Mouse (Mus musculus) large intestine, adult 2 months (tissue): Measurements from ENCODE around the gene Necab2. TPM values are rescaled to one million over a fixed set of nuclear protein-coding genes. Genes with fewer than 3 reads are reported as not detected.
A peak's percentile ranks its signal among the peaks of the same experiment; 100 is the strongest.

Experiments
- DNase-seq: peaks from one replicate; pipeline ENCODE4 v3.0.0-alpha.2; 2012; ENCODE audit warnings: low read depth, low spot score
- WGBS: fragments of 180-500 bp; shearing (Covaris S2); methylation state at CpG from one replicate; pipeline ENCODE4 v1.1.7; 2018; 5-methylcytosine and 5-hydroxymethylcytosine counted together
- polyA plus RNA-seq: library from polyadenylated mRNA; depleted of rRNA; stranded (reverse); fragments of >200 nt; gene quantifications from 2 replicates; pipeline ENCODE4 v1.2.3, GENCODE M21; 2012

Necab2 gene
- polyA plus RNA-seq, 1 experiment = 0.90 TPM

DNA sequence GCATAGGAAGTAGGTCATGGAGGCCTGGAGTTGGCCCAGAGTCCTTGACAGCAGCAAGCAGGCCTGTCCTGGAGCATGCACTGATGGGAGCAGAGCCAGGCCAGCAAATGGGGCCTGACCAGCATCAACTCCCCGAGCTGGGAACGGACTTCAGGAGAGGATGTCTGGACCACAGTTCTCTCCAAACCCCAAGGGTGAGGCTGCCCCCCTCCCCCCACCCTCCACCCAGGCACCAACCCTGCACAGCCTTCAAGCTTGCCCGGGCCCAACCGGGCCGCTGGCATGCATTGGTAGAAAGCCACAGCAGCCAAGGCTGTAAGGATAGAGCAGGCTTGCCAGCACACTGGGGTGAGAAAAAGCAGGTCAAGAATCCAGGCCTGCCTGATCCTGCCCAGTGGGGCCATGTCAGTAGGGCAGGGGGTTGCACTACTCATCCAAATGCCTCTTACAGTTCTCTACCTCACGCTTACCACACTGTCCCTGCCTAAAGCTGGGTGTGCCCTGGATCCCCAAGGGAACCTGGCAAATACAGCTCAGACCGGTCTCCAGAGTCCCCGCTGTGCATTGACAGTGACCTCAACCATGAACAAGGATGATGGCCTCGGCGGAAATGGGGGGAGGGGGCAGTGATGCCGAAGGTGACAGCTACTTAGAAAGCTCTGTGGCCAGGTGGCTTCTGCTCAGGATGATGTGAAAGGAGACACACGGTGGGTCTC is 18.7 kb upstream of the Necab2 start:
- 70% methylated on average over 12 of the region's 12 CpGs for WGBS
- no peak for DNase-seq

- DNase-seq = no peak
- WGBS = 58% methylated on average over 7 of the region's 7 CpGs
Measured at GRCm38 (mm10) chr8:119428350-119428740, 18.2 kb upstream of the Necab2 start.

DNA sequence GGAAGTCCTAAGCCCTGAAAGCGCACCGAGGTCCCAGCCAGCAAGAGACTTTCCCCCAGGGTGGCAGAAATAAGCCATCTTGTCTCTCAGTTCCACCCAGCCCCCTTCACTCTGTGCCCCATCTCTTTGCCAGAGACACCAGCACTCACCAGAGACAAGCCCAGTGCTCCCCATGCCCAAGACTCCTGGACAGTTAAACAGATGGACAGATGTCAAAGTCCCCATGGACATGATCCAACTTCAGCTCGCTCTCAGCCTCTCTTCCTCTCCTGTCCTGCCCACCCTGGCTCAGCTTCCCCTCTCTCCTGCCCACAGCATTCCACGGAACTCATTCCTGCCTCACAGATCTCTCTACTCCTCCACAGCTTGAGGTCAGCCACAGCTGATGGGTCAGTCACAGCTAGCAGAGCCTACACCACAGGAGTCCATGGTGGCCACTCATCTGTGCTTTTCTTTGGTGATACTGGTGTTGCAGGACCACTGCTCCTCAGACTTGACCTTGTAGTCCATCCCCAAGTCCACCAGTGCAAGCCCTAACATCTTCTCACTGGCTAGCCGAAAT is 17.7 kb upstream of the Necab2 start:
- DNase-seq = no peak
- WGBS = 57% methylated on average over 5 of the region's 5 CpGs

GRCm38 (mm10) chr8:119429552-119429951 is 17.0 kb upstream of the Necab2 start:
- WGBS = 35% methylated on average over 3 of the region's 3 CpGs
- DNase-seq = no peak

GRCm38 (mm10) chr8:119430250-119430649 is 16.3 kb upstream of the Necab2 start:
- no peak for DNase-seq
- WGBS = 56% methylated on average over 8 of the region's 8 CpGs

- 86% methylated on average over 7 of the region's 7 CpGs for WGBS
- no peak for DNase-seq
Measured at GRCm38 (mm10) chr8:119430690-119431089, 15.8 kb upstream of the Necab2 start.

DNA sequence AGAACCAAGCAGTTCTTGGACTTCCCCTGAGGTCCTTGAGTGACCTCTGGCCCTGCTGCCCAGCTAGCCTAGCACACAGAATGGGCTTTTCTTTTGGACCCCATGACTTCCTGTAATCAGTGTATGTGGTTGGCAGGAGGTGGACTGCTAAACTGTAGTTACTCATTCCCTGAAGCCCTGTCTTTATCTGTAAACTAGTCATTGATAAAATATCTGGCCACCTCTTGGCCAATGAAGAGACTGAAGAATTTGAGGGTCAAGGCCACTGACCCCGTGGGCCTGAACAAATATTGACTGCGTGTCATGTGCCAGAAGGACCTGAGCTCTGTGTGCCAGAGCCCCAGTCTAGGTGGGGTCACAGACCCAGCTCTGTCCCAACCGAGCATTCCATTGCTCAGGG is 14.1 kb upstream of the Necab2 start:
- 61% methylated on average over 3 of the region's 3 CpGs for WGBS
- no peak for DNase-seq

DNA sequence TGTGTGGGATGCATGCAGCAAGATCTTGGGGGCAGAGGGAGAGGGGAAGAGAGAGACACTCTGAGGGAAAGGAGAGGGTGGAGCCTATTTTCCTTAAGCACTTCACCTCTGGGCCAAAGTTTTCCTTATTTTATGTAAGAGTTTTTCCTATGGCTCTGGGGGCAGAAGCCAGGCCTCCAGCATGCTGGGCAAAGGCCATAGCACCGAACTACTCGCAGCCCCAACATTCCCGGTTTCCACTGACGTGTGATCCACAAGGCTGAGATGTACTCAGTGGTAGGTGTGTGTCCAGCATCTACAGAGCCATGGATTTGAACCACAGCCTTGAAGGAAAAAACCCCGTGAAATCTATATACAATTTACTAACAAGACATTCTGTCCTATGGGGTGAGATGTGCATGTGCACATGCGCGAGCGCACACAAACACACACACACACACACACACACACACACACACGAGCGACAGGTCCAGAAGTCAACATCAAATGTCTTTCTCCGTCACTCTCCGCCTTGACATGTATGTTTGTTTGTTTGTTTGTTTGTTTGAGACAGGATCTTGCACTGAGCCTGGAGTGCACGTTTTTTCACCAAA is 12.8 kb upstream of the Necab2 start, which contains the start of gene Osgin1:
Osgin1 (plus strand) TSS at position 543 of the 593 bp plus-strand sequence.
- DNase-seq = no peak
- WGBS = 91% methylated on average over 13 of the region's 13 CpGs

GRCm38 (mm10) chr8:119434569-119434968 is 11.9 kb upstream of the Necab2 start:
- WGBS = 48% methylated on average over 6 of the region's 6 CpGs

GRCm38 (mm10) chr8:119435527-119435926 is 11.0 kb upstream of the Necab2 start:
- DNase-seq = no peak
- 90% methylated on average over 7 of the region's 7 CpGs for WGBS

More at GRCm38 (mm10) chr8:119434569-119434968, 11.9 kb upstream of the Necab2 start:
- DNase-seq = no peak

DNA sequence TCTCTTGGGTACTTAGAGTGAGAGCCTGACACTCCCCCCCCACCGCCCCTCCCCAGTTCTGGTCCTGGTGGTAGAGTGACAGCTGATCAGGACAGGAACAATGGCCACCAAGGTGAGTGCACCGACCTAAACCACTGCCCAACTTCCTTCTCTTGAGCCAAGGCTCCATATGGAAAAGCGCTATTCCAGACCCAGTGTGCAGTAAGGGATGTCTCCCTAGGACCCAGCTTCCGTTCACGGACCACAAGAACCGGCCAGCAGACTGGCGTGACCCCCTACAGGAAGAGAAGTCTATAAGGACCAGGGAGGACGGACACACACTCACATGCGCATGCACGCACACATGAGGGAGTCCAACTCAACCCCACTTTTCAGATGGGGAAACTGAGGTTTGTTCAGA is 10.2 kb upstream of the Necab2 start:
- 86% methylated on average over 10 of the region's 10 CpGs for WGBS
- no peak for DNase-seq

GRCm38 (mm10) chr8:119436933-119437332 is 9.6 kb upstream of the Necab2 start:
- peak; percentile 74 for DNase-seq
- 3% methylated on average over 9 of the region's 9 CpGs for WGBS

DNA sequence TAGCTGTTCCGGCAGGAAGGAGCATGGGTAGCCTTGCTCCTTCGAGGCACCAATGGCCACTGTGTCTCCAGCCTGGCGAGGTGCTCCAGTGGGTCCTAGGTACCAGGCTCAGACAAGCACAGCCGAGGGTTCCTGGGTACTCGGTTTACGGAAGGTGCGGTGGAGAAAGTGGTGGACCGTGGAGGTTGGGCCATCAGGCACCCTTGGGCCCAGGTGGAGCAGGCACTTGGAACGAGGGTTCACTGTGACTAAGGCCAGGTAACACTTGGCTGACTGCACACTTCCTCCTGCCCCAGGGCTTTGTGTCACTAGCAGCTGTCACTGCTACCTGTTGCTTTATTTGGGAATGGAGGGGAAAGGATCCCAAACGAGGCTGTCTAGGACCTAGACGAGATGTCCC is 9.0 kb upstream of the Necab2 start:
- WGBS = 27% methylated on average over 11 of the region's 11 CpGs
- no peak for DNase-seq

DNA sequence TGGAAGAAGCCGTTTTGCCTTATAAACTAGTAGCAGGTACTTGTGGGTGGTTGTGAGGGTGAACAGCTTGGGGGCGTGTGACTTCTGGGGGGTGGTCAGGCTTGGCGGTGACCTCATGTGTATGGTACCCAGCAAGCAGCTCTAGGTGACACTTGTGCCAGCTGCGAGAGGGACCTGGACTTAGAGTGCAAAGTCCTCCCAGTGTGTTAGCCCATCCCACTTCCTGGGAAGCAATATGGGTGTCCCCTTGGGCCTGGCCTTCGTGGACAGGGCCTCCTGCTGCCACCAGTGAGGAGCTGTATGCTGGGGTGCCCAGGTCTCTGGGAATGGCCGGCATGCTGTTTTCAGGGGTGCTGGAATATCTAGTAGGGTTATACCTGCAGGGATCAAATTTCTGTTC is 7.6 kb upstream of the Necab2 start:
- 39% methylated on average over 6 of the region's 6 CpGs for WGBS
- DNase-seq = peak; percentile 62

- WGBS = 91% methylated on average over 2 of the region's 2 CpGs
- DNase-seq = no peak
Measured at GRCm38 (mm10) chr8:119439424-119439823, 7.1 kb upstream of the Necab2 start.

- no peak for DNase-seq
- 63% methylated on average over 7 of the region's 7 CpGs for WGBS
Measured at GRCm38 (mm10) chr8:119439893-119440249, 6.6 kb upstream of the Necab2 start.

GRCm38 (mm10) chr8:119440250-119440951 is 6.1 kb upstream of the Necab2 start:
- 10% methylated on average over 16 of the region's 16 CpGs for WGBS
- DNase-seq = peak; percentile 92

GRCm38 (mm10) chr8:119440952-119441270 is 5.6 kb upstream of the Necab2 start:
- WGBS = 10% methylated on average over 1 of the region's 1 CpGs
- DNase-seq = no peak

DNA sequence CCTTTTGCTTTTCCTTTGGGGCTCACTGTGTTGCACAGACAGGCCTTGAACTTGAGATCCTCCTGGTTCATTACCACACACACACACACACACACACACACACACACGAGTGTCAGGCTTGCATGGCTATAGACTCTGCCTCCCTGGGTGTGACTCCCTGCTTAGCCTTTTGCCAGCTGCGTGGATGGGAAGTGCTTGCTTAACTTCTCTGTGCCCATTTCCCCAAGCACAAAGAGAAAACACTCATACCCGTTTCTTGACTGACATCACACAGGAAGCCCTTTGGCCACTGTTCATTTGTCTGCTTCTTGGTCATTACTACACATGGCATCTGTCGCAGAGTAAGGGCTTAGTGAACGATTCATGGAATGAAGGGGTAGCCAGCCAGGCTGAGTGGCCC is 4.5 kb upstream of the Necab2 start:
- no peak for DNase-seq
- WGBS = 76% methylated on average over 5 of the region's 5 CpGs

- no peak for DNase-seq
- 98% methylated on average over 8 of the region's 8 CpGs for WGBS
Measured at GRCm38 (mm10) chr8:119442970-119443369, 3.5 kb upstream of the Necab2 start.
